Mouse (Mus musculus) E14TG2a.4 (cell line): Measurements from ENCODE around the gene Ppp1r3c.

ENCODE experiments used
- CTCF ChIP-seq: conservative IDR thresholded peaks from 2 replicates; pipeline ENCODE4 v1.5.1; 2014; ENCODE audit warnings: low read length
- NANOG ChIP-seq: IDR thresholded peaks from 2 replicates; pipeline ENCODE4 v1.6.1; 2014; ENCODE audit warnings: borderline replicate concordance, low read length, mixed read lengths

- TF ChIP-seq CTCF (no peak), NANOG (no peak)
Measured at GRCm38 (mm10) chr19:36731310-36731709, 5.1 kb downstream of the Ppp1r3c start.
